Mouse (Mus musculus) large intestine, adult 2 months (tissue): ENCODE data around the gene Stox2. TPM values are rescaled to one million over a fixed set of nuclear protein-coding genes. Genes with fewer than 3 reads are reported as not detected.

Source experiments
- DNase-seq: peaks from one replicate; pipeline ENCODE4 v3.0.0-alpha.2; 2012; ENCODE audit warnings: low read depth, low spot score
- WGBS: fragments of 180-500 bp; shearing (Covaris S2); methylation state at CpG from one replicate; pipeline ENCODE4 v1.1.7; 2018; 5-methylcytosine and 5-hydroxymethylcytosine counted together
- polyA plus RNA-seq: library from polyadenylated mRNA; depleted of rRNA; stranded (reverse); fragments of >200 nt; gene quantifications from 2 replicates; pipeline ENCODE4 v1.2.3, GENCODE M21; 2012

Gene Stox2
- polyA plus RNA-seq, 1 experiment, result 1.3 TPM

DNA sequence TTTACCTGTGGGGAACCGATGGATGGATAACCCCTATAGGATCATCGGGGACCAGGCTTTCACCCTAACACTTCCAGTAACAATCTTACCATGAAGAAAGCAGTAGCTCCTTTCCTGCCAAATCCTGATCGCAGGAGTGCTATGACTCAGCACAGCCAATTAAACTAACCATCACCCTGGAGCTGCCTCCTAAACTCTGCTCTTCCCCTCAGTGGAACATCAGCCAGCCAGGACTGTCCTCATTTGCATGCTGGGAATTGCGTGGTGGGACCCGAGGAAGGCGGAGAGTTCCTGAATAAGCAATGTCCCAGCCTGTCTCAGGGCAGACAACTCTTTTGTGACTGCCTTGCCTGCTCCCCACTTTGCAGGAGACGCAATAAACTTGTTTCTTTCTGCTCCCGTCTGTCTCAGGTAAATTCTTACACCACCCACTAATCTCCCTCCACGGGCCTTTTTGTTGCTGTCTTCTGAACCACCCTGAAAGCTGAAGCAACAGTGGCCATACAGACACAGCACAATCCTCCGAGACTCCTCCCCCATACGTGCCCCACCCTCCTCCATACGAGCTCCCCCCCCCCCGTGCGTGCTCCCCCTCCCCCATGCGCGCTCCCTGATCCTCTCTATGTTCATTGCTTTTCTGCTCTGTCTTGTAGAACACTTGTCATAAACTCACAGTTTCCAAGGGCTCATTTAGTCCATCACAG is 121.9 kb downstream of the Stox2 start:
- DNase-seq, result no peak
- 38% methylated on average over 16 of the region's 16 CpGs for WGBS

DNA sequence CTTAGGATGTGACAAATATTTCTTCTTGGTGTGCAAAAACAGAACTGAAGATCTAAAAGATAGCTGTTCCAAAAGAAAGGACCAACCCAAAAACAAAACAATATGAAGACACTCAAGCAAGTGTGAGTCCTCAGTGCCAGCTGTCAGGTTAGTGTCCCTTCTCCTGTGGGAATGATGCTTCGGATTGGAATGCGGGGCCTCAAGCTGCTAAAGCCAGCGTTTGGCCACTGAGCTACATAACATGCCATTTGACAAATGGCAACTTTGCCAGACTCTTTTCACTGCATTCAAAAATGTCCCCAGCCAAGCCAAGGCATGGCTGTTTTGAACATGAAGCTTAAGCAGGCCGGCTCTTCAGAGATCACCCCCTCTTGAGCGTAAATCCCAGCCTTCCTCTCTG is 124.9 kb downstream of the Stox2 start:
- DNase-seq, result no peak
- WGBS, result 87% methylated on average over 5 of the region's 5 CpGs

DNA sequence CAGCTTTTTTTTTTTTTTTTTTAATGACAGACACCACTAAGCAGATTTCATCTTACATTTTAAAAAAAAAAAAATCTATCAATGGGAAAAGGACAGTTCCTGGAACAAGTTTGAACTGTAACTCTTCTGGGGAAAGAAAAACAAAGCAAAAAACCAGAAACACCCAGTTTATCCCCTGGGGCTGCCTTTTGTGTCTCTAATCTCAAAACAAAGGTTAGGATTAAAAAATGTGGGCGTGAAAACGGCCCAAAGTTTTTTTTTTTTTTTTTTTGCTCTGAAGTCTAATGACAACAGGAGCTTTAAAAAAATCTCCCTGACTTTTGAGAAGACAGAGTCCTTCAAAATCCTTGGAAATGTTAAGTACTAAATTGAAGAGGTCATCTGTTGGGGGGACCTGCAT is 125.5 kb downstream of the Stox2 start:
- WGBS, result 74% methylated on average over 2 of the region's 2 CpGs
- DNase-seq, result no peak

DNA sequence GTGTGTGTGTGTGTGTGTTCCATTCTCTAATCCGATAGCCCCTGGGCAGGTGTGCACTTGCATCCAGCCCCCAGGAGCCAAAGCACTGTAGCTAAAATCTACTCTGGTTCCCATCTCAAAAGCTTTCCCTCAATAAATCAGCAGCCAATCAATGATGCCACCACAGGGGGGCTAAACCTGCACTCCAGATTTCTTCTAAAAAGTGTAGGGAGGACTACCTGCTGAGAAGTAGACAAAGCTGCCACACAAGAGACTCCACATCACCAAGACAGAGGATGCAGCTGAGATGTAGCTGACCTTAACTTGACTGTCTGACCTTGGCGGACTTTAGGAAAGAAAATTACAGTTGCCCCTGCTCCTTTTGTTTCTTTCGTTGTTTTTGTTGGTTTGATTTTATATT is 127.7 kb downstream of the Stox2 start:
- WGBS, result 94% methylated on average over 3 of the region's 3 CpGs
- DNase-seq, result no peak

DNA sequence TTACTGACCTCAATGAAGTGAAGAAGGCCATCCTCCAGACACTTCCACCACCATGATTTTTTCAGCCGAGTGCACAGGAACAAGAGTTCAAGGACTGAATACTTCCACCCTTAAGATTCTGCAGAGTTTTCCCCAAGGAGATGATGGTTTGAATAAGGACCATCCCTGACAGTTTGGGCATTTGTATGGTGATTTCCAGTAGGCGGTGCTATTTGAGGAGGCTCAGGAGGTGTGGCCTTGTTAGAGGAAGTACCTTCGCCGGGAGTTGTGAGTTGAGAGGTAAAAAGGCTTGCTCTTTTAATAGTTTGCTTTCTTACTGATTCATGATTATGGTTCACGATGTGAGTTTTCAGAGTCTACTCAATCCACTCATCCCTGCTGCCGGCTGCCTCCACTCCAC is 138.0 kb downstream of the Stox2 start:
- no peak for DNase-seq
- 78% methylated on average over 6 of the region's 6 CpGs for WGBS

DNA sequence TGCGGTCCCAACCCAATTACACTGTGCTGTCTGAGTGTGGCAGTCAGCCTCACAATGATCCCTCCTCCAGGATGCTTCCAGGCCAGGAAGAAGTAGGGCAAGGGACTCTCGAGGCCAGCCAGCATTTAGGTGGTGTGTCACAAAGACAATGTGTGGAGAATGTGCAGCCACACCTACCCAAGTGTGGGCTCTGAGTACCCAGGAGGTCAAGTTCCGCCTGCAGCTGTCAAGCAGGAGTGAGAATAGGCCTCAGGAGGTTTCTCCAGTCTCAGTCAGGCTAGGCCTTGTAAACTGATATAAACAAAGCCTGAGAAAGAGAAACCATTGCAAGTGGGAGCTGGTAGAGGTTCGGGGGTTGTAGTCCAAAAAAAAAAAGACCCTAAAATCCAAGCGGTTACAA is 139.8 kb downstream of the Stox2 start:
- WGBS, result 69% methylated on average over 5 of the region's 5 CpGs
- no peak for DNase-seq

DNA sequence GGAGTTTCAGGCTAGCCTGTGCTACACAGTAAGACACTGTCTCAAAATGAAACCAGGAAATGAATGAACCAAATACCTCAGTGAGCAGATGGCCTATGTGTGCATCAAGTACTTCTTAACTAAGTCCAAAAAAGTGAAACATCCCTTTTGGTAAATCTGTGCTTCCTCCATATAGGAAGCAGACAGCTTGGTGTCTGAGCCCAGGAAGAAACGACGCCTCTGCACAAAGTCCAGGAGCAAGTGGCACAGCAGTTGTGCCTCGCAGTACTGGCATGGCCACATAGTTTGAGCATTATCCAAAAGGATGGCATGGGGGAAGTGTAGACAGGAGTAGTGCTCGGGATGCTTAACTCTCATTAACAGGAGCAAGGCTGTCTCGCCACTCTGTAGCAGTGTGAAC is 140.3 kb downstream of the Stox2 start:
- no peak for DNase-seq
- 73% methylated on average over 5 of the region's 5 CpGs for WGBS

DNA sequence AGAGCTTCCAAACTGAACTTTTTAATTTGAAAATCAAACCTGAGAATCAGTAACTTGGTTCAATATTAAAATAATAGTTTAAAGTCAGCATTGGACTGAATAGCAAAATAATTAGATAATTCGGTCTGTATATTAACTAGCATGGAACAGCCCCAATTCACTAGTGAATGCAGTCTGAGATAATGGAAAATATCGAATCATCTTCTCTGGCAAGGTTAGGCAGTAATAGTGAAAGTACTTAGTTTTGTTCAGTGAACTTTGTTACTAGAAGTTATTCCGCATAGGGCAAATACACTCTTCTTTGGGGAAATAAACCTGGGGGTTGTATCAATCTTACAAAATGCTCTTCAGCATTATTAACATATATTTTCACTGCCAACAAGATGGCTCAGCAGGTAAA is 147.7 kb downstream of the Stox2 start:
- DNase-seq, result no peak
- 81% methylated on average over 3 of the region's 3 CpGs for WGBS

DNA sequence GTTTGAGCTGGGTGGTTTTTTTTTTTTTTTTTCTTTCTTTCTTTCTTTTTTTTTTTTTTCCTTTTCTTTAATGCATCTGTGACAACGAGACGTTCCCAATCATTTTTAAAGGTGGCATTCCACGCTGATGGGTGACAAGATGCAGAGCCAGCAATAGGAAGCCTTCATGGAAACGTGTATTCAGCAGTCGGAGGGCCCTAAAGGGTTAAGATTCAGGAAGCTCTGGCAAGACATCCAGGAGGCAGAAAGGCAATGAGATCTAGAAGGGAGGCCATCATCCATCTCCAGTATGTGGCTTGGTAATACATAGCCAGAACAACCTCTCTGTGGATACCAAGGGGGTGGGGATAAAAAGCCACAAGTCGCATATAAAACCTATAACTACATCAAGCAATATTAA is 156.5 kb downstream of the Stox2 start:
- DNase-seq, result no peak
- 38% methylated on average over 6 of the region's 6 CpGs for WGBS

DNA sequence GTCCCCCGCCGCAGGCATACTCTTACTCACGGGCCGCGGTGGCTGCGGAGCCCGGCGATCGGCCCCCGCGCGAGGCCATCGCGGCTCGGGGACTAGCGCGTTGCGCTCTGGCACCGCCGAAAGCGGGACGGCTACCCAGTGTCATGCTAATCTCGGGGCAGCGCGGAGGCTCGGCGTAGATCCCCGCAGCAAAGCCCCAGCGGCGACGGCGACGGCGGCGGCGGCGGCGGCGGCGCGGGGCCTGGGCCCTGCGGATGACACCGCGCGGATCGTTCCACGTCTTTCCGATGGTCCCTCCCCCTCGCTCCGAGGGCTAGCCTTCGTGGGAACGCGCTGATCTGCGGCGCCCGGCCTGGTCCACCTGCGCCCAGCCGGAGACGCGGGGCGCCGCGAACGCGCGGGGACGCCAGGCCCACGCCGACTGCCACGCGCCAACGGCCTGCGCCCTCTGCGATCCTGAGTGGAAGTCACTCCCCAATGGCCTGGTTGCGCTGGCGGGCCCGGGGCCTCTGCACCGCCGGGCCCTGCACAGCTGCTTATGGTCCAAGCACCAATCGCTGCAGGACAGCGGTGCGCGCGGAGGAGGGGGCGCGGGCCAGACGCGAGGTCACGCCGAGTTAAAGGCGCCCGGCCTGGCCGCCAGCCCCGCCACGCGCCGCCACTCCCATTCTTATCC is 157.2 kb downstream of the Stox2 start:
- WGBS, result under 1% methylated on average over 97 of the region's 97 CpGs
- DNase-seq, result no peak

DNA sequence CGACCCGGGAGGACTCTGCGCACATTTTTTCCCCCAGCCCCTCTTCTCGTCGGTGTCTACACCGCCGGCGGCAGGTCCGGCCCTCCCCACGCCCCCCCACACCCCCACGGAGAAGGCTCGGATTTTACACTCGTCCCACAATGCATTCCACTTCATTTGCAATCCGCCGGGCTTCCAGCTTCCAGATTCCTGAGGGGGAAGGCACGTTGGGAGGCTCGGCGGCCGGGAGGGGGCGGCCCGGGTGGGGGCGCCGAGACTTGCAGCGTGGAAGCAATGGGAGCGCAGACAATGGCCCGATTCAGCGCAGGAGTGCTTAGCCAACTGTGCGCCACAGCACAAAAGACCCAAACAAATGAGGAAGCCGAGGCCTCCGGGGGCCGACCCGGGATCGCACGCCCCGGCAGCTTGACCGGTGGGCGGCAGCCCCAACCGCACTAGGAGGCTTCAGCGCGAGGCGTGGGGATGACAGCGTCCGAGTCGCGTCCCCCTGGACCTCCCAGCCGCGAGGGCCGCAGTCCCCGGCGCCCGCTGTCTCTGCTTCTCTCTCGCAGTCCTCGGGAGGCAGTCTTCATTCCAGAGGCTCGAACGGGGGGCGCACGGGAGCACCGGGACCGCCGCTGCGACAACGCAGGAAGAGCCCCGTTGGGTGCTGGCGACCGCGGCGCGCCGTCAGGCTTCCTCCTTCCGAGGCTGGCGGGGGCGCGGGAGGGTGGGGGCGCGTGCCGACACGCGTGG is 157.9 kb downstream of the Stox2 start:
- WGBS, result under 1% methylated on average over 78 of the region's 78 CpGs
- no peak for DNase-seq

DNA sequence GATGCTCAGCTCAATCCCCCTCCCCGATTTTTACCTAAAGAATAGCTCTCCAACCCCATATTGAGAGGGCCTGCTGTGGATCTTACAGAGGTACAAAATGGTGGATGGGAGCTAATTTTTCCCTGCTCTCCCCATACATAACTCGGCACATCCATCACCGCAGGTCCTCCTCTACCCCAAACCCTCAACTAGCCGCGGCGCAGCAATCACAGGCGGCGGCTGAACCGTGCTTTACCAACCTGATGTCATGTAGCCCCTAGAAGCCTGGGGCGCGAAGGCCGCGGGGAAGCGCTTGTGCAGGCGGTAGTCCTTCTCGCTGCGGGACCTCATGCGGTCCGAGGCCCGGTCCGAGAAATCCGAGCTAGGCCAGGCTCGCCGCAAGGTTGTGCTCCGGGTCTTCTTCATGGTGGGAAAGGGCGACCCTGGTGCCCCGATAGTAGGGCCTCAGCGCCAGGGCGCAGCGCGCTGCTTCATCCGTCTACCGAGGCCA is 158.5 kb downstream of the Stox2 start:
- no peak for DNase-seq
- WGBS, result 32% methylated on average over 33 of the region's 33 CpGs

DNA sequence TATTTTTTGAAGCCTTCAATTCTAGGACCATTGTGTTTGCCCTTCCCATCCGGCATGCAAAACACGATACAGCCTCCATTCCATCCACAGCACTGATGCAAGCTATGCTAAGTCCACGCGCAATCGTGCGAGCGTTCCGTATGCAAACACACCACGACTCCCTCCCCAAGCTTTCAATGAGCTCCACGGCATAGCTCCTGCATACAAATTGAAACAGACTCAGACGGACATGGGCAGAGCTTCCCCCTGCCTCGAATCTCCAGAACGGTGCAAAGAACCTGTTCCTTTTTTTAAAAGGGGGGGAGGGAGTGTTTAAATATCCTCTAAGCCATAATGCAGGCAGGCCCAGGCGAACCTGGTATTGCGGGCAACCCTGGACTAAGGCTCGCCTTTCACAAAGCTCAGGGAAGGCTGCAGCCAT is 159.0 kb downstream of the Stox2 start:
- DNase-seq, result no peak
- 67% methylated on average over 16 of the region's 16 CpGs for WGBS

DNA sequence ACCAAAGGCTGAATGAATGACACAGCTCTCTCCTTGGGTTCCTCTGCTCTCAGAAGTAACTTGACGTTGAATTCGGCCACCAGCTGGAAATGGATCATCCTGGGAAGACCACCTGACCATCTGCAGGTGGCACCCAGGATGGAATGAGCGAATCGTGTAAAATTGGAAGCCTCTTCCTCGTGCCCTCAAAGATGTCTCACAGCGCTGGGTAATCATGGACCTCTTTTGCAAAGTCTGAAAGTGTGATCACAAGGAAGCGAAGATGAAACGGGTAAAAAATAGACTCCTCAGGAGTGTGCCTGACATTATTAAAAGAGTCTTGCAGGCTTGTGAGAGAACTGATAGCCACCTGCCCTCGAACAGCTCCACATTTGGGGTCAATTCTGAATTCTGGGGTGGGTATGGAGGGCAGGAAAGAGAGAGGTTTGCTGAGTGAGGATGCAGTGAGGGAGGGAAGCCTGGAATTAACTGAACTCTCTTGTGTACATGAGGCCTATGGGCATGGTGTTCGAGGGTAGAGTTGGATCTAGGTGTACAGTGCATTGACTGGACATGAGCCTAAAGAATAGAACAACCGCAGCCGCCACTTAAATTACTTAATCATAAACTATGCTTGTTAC is 160.0 kb downstream of the Stox2 start:
- DNase-seq, result no peak
- WGBS, result 90% methylated on average over 12 of the region's 12 CpGs

DNA sequence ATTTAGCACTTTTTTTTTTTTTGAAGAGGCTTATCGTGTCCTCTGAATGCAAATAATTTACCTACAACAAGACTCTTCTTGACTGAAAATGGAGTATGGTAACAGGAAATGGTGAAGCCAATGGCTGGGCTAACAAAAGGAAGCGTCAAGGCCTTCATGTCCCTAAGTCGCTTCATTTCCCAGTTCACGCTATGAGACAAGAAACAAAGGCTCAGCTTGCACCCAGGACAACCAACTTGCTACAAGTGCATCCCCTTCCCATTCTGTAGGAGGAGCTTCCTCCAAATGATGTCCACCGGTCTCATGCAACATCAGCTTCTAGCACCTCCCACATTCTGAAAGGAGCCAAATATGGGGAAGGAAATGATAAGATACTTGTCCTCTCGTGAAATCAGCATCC is 160.7 kb downstream of the Stox2 start:
- DNase-seq, result no peak
- 90% methylated on average over 6 of the region's 6 CpGs for WGBS

DNA sequence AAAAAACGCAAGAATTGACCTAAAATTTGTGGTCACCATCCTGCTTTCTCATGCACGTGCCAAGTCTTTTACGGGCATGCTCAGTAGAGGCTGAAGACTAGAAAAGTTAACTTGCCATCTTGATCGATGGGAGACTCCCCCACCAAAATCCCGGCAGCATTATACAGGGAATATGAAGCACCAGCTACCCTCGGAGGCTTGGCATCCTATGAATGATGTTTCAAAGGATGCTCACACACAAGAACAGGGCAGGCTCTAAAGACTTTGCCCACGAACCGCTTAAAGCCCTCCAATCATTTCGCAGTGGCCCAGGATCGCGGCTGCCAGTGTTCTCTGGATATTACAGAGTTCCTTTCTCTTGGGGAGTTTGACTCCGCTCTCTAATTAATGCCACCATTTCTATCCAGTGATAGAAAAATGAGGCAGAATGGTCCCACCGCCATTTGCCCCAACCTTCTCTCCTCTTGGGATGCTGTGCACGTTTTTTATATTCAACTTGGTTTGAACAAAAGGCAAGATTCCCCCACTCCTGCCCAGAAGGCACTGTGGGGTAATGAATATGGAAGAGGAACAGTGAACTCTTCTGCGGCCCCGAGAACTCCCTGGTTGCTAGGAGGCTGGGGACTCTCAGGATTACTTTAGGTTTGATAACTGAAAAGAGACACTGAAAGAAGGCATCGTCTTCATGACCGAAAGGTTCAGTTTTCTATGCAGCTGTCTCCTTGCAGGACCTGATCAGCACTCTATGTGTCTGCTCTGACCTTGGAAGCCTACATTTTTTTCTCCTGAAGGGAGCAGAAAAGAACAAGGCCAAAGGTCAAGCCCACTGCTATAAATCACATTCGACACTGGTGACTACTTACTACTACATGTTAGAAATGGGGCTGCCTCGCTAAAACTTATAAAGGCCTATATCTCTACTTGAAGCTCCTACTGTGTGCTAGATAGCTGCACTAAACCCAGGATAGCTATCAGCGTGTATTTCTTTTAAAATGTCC is 161.5 kb downstream of the Stox2 start:
- DNase-seq, result no peak
- WGBS, result 94% methylated on average over 21 of the region's 21 CpGs

DNA sequence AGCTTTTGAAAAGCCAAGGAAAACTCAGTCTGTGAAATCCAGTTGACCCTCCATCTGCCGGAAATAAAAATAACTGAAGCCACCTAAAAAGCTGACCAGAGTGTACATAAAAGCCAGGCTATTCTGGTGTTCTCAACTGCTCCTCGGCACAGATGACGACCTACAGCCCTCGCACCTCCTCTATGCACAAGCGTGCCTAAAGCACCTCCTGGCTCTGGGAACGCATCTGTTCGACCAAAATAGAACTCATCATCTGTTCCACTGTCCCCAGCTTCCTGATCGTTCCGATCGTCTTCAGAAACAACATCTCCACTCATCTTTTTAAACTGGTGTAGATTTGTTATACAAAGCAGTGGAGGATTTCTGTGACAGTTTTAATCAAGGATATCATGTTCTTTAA is 166.3 kb downstream of the Stox2 start:
- no peak for DNase-seq
- 78% methylated on average over 10 of the region's 10 CpGs for WGBS

DNA sequence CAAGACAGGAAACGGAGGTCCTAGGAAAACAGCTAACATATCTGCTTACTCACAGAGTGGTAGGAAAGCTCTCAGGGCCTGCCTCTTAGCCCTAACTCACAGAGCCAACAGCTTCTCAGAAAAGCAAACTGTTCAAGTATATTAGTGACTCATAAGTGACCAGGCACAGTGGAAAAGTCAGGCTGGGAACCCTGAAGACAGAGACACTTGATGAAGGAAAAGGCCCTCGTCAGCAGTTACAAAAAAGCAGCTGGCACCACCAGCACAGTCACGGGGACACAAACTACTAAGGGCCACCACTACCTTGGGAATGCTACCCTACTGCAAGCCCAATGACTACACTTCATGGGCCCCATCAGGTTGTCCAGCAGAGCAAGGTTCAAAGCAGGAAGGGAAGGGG is 168.0 kb downstream of the Stox2 start:
- DNase-seq, result no peak
- WGBS, result 64% methylated on average over 3 of the region's 3 CpGs

DNA sequence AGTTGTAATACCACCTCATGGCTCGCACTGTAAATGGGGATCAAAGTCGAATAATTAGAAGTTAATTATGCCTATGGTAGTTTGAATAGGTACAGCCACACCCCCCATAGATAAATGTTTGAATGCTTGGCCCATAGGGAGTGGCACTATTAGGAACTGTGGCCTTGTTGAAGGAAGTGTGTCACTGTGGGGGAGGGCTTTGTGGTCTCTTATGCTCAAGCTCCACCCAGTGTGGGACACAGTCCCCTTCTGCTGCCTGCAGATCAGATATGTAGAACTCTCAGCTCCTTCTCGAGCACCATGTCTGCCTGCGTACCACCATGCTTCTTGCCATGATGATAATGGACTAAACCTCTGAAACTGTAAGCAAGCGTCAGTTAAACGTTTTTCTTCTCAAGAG is 177.2 kb downstream of the Stox2 start:
- WGBS, result 83% methylated on average over 6 of the region's 6 CpGs

More for the DNA sequence above, 177.2 kb downstream of the Stox2 start:
- DNase-seq, result no peak
